8 mouse cellular contexts compared by ENCODE assay signal in the genomic region with DNA sequence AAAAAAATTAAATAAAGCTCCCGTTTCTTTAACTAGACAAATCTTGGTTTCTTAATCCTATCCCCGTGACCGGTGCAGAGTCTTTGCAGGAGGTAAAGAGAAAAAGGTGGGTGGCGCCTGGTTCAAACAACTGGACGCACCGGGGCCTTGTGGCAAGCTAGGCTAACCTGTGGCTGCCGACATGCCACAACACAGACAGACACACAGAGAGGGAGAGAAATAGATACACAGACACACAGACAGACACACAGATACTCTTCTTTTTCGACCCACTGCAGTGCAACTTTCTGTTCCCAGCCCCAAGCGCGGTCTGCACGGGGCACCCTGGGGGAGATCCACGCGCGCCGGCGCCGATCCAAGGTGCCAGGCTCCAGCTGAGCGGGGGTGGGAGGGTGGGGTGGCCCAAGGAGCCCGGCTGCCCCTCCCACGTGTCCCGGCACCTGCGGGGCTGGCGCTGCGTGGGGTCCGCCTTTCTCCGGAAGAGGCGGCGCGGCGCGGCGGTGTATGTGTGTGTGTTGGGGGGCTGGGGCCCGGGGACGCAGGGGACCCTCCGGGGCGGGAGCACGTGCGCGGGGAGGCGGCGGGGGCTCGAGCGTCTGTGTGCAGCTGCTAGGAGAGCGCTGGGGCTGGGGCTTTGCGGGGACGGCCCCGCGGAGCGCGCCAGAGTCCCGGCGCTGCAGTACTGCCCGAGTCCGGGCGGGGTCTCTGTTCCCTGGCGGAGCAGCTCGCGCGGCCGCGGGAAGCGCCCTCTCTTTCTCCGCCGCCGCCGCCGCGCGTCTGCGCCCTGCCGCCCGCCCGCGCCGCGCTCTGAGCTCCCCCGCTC. TPM values are rescaled to one million over a fixed set of nuclear protein-coding genes. Genes with fewer than 3 reads are reported as not detected.
DNase-seq lines count a peak whose midpoint lies in the region; ATAC-seq and TF ChIP-seq lines count a peak whose summit lies in the region.

A gene (plus strand): TSS at position 756 of the 823 bp plus-strand sequence.

- no peaks in the 10 kb centered on the region for H3K9me3 ChIP-seq in hindbrain, embryonic 13.5 days

- H3K9ac ChIP-seq in hindbrain, embryonic 13.5 days: peak within 1 kb of the TSS; percentile 81

- H3K27me3 ChIP-seq in Patski: no peaks in the 10 kb centered on the region
- H3K27me3 ChIP-seq in hindbrain, embryonic 13.5 days: no peaks in the 10 kb centered on the region

- TF ChIP-seq CTCF in Patski (IDR thresholded peaks at IDR 0.05): peak; percentile 98

- under 1% methylated on average over 52 of the region's 77 CpGs for WGBS in hindbrain, embryonic 13.5 days

- peak within 1 kb of the TSS; percentile 88 for H3K27ac ChIP-seq in hindbrain, embryonic 13.5 days

- ATAC-seq in Patski: peak; percentile 74
- ATAC-seq in hindbrain, embryonic 13.5 days (ENCODE audit: low FRiP score): peak; percentile 84

- DNase-seq in Patski (ENCODE audit: low read depth, low spot score): no peak
- DNase-seq in cerebellum, postnatal 14 days: peak; percentile 94
- peak; percentile 54 to 65 for DNase-seq in frontal cortex, postnatal 25 days (ENCODE audit: low spot score in 2 of 2)
- DNase-seq in left cerebral cortex, adult 11 months (ENCODE audit: low spot score): peak; percentile 67
- peak; percentile 91 to 92 for DNase-seq in lung, postnatal 4 days
- DNase-seq in retina, postnatal 1 day: peak; percentile 92
- peak; percentile 71 to 84 for DNase-seq in urinary bladder, adult 18-20 months (ENCODE audit: low spot score in 2 of 2)

- in situ Hi-C loops in Patski (cut with MboI; ENCODE audit: low pct_unique_long_range_greater_than_20kb): no loop called here

- CTCF ChIA-PET in Patski (lab: Charles Lee): interaction anchor here (1.0 to 2.0 kb wide), 3 partner anchors 68 to 90 kb away, joined by 3 to 6 read pairs (median 5); no protein-coding TSS in a partner anchor

- peaks cover 47% of the 10 kb centered on the region for H3K4me1 ChIP-seq in hindbrain, embryonic 13.5 days (replicated peaks)

- peak within 1 kb of the TSS; percentile 64 for H3K4me3 ChIP-seq in hindbrain, embryonic 13.5 days

- POLR2A ChIA-PET in Patski (lab: Charles Lee): interaction anchor here (0.7 to 0.8 kb wide), 2 partner anchors 35 to 568 kb away, joined by 4 to 8 read pairs; no protein-coding TSS in a partner anchor

- H3K4me2 ChIP-seq in hindbrain, embryonic 13.5 days: peak within 1 kb of the TSS; percentile 67

- no peaks in the 10 kb centered on the region for H3K36me3 ChIP-seq in hindbrain, embryonic 13.5 days

RNA-seq across cellular contexts. Expression of the gene that starts here (rescaled TPM):
- polyA plus RNA-seq in Patski (2021): 35.3 TPM
- polyA plus RNA-seq in hindbrain, embryonic 13.5 days (2015; fragmentation: Nextera tagmentation; extraction: Ambion mirVana): 23.5 and 24.1 TPM in 2 replicates
